Mouse (Mus musculus): ENCODE measurements around the gene Agbl4.

The Agbl4 gene

DNA sequence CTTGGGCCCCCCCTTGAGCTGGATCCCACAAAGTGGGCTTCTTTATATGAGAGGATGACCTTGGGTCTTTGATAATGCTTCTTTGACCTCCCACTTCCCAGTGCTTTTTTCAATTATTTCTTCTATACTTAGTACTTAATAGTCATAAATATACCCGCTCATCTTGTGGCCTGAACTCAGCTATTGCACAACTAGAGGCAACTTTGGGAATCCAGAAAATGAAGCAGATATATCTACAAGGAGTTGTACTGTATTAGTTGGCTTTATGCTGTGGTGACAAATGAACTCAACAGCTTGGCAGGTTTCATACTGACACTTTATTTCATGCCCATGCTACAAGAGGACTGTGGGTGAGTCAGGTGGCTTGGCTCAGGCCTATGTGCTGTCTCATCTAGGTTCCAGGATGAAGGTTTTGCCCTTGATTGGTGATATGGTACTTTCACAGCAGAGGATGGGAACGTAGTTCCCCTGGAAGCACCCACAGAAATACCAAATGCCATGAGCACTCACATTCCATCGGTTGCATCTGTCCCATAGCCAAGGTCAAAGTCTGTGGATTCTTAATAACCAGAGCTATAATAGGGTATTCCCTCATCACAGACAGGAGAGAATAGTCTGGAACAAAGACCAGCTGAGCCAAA is 1197.3 kb downstream of the Agbl4 start:
- DNase-seq = no peak

GRCm38 (mm10) chr4:111597249-111597661 is 1199.8 kb downstream of the Agbl4 start:
- DNase-seq = no peak

DNA sequence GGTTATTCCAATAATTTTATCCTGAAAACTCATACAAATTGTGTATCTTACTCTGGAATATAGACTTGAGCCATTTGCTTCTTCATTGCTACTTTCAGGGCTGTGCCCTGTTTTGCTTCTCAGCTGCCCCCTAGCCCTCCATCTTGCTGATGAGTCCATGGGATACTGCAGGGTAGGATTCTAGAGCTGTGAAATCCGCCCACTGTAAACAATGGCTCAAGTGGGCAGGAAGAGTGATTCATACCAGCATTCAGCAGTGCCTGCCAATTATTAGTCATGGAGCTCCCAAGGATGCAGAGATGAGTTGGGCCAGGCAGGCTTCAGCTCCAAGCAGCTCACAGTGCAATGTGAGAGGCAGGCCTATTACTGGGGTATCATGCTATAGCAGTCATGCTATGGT is 1200.5 kb downstream of the Agbl4 start:
- no peak for DNase-seq

- DNase-seq = no peak
Observed at GRCm38 (mm10) chr4:111603194-111603593, 1205.7 kb downstream of the Agbl4 start.

GRCm38 (mm10) chr4:111607826-111608500 is 1210.5 kb downstream of the Agbl4 start:
- no peak for DNase-seq

- DNase-seq = no peak
Observed at GRCm38 (mm10) chr4:111621865-111622264, 1224.4 kb downstream of the Agbl4 start.

DNA sequence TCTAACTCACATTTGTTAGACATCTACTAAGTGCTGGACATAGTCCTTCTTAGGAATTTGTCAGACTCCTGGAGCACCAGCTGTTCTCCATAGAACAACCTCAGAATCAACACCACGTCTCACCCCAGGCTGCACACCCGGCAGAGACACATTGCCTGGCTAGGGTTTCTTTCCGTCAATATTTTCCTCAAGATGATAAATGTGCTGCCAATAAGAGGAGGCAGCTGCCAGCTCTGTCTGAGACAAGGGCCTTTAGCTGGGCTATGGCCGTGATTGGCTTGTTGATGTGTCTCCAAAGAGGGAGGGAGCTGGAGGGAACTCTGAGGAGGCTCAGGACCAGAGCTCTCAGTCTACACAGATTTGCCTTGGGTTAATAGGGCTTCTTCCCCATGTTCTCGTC is 1227.5 kb downstream of the Agbl4 start:
- DNase-seq = no peak

GRCm38 (mm10) chr4:111626118-111626830 is 1228.8 kb downstream of the Agbl4 start:
- peak; percentile 66 for DNase-seq

DNA sequence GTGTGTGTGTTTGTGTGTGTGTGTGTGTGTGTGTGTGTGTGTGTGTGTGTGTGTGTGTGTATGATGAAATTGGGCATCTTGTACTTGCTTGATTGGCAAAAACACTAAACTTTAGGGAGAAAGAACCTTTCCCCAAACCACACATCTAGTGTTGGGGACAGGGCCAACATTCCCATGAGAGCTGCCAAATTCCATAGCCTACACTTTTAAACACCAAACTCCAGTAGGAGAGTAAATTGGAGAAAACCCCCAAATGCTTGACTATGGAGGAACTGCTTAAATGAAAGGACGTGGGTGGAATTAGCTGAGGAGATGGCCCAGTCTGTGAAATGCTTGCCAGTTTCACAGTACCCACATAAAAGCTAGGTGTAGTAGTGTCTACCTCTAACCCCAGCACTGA is 1235.2 kb downstream of the Agbl4 start:
- DNase-seq = no peak

- DNase-seq = no peak
Observed at GRCm38 (mm10) chr4:111635538-111636124, 1238.2 kb downstream of the Agbl4 start.

GRCm38 (mm10) chr4:111638948-111639708 is 1241.7 kb downstream of the Agbl4 start:
- no peak for DNase-seq

DNA sequence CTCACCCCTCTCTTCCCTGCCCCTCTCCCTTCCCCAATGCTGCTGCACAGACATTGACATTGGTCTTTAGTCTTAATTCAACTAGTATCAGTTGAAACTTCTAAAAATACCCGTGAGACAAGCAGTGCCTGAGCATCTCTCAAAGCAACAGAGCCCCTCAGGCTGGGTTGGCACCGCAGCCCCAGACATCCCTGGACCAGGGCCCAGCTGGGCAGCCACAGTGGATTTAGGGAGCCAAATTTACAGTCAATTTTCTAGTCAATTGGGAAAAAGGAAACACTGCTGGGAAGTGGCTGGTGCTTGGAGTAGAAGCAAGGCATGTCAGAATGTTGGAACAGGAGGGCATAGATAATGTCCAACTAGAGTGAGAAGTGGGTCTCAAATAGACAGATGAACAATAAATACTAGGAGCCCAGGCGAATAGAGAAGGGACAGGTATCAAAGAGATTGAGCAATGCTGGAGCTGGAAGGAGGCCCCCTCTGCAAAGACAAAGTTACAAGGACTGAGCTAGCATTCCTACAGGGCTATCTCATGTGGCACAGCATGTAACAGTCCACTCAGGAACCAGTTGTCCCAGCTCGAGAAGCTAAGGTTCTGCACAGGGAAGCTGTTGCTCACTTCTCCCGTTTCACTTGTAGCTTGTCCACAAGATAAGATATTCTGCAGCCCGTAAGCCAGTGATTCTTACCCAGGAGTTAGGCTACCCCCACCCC is 1247.8 kb downstream of the Agbl4 start:
- no peak for DNase-seq

DNA sequence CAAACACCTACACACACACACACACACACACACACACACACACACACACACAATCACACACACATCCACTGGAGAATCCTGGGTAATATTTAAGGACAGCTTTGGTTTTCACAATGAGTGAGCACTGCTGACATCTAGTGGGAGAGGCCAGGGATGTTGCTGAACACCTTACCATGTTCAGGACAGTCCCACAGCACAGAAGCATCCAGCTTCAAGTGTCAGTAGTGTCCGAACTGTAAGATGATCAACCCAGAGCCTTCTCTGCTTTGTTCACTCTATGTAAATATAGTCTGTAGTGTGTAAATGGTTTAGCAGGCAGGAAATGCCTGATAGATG is 1248.3 kb downstream of the Agbl4 start:
- peak; percentile 8 for DNase-seq

GRCm38 (mm10) chr4:111653451-111653850 is 1256.0 kb downstream of the Agbl4 start:
- DNase-seq = no peak

DNA sequence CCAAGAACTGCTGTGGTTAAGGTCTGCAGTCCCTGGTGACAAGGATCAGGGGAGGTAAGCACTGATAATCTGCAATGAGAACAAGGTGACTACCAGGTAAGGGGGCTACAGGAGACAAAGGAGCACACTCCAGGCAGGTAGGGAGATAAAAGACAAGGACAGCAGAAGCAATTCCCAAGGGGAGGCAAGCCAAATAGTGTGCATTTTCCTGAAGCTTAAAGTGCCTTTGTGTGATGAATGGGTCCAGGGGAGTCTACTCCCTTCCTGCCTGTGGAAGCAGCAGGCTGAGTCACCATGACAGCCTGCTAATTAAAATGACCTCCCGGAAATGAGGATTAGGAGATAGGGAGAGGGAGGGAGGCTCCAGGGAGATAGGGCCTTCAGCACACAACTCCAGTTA is 1266.3 kb downstream of the Agbl4 start:
- DNase-seq = peak; percentile 8

GRCm38 (mm10) chr4:111664146-111664545 is 1266.7 kb downstream of the Agbl4 start:
- DNase-seq = no peak

DNA sequence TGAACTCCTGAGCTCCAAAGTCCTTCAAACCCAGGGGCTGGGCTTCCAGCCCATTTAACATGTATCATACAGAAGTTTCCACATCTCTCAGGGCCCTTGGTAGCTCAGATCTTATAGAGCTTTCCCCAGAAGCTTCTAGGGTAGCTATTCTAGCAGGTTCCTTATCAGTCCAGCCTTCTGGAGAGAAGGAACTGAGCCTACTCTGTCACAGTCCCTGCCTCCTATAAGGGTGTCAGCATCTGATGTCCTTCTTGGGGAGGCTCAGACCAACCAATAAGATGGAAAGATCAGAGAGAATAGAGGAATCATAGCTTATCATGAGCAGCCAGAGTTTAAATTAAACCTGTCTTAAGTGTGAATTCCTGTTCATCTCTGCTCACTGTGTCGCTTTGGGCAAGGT is 1269.3 kb downstream of the Agbl4 start:
- DNase-seq = no peak

GRCm38 (mm10) chr4:111669369-111669768 is 1271.9 kb downstream of the Agbl4 start:
- no peak for DNase-seq

DNA sequence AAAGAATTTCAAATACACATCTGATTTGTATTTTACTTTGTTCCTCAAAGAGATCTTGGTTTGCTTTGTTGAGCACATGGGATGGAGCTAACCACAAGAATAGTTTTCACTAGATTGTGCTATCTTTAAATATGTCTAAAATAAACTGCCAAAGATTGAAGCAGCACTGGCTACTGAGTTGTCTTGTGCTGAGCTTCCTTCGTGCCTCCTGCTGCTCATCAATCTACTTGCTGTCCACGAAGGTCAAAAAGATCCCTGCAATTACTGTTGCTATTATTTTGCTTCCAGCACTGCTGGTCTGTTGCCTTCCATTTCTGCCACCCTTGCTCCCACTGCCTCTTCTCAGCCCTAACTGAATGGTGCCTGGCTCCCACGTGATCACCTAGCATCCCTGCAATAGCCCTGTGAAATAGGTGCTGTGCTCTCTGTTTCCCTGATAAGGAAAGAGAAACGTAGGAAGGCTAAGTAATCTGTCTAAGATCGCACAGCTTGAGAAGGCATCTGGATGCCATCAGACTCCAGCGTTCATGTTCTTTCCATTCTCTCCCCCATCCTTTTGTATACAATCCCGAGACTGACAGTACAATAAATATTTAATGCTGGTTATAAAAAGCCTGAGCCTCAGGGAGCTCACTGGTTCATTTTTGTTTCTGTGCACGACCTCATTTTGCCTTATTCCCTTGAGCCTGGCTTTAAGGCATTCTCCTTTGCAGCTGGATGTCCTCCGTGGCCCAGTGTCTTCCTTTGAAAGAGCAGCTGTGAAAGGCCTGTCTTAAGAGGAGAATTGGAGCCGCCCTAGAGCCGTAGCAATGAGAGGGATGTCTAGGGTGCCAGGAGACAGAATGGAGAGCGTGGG is 1273.3 kb downstream of the Agbl4 start:
- no peak for DNase-seq

GRCm38 (mm10) chr4:111671440-111671839 is 1274.0 kb downstream of the Agbl4 start:
- DNase-seq = no peak

- no peak for DNase-seq
Observed at GRCm38 (mm10) chr4:111673904-111674303, 1276.4 kb downstream of the Agbl4 start.

Data from liver (tissue).